Mouse (Mus musculus) kidney, embryonic 14.5 days (tissue): ENCODE measurements at regions not wholly inside any gene's neighbourhood (a gene's known extent, or its start where the extent isn't known, plus 50 kb on each side); places are given as distances from the start of the nearest gene placed in this dataset.

Experiments used
- ATAC-seq: fragments of 200-750 bp; cut with Nextera tagmentation; 2 replicates; pipeline ENCODE4 v1.8.0; 2017; ENCODE audit warnings: moderate number of reproducible peaks, mild to moderate bottlenecking, moderate TSS enrichment, moderate library complexity; ENCODE audit not compliant: low FRiP score, low TSS enrichment
- H3K27ac ChIP-seq: fragments of 300-500 bp; sonication (generic); 2 replicates; pipeline ENCODE4 v1.5.1; 2014; ENCODE audit warnings: low read depth, mild to moderate bottlenecking, low read length, moderate library complexity, mixed read lengths
- H3K27me3 ChIP-seq: fragments of 300-500 bp; sonication (generic); 2 replicates; pipeline ENCODE4 v1.6.1; 2014; ENCODE audit warnings: mild to moderate bottlenecking, low read length; ENCODE audit not compliant: control insufficient read depth, insufficient read depth
- H3K36me3 ChIP-seq: fragments of 300-500 bp; sonication (generic); 2 replicates; pipeline ENCODE4 v1.6.1; 2014; ENCODE audit warnings: low read length, mixed read lengths; ENCODE audit not compliant: control insufficient read depth, insufficient read depth
- H3K4me1 ChIP-seq: fragments of 300-500 bp; sonication (generic); 2 replicates; pipeline ENCODE4 v1.6.1; 2014; ENCODE audit warnings: low read length, mixed read lengths; ENCODE audit not compliant: control insufficient read depth, insufficient read depth
- H3K4me2 ChIP-seq: fragments of 300-500 bp; sonication (generic); replicated peaks from 2 replicates; pipeline ENCODE4 v1.6.1; 2014; ENCODE audit warnings: low read depth, mild to moderate bottlenecking, low read length
- H3K4me3 ChIP-seq: fragments of 300-500 bp; sonication (generic); 2 replicates; pipeline ENCODE4 v1.5.1; 2014; ENCODE audit warnings: mild to moderate bottlenecking, low read length
- H3K9ac ChIP-seq: fragments of 300-500 bp; sonication (generic); 2 replicates; pipeline ENCODE4 v1.6.1; 2014; ENCODE audit warnings: low read depth, mild to moderate bottlenecking, low read length, moderate library complexity
- H3K9me3 ChIP-seq: fragments of 300-500 bp; sonication (generic); 2 replicates; pipeline ENCODE4 v1.6.1; 2016; ENCODE audit warnings: low read length; ENCODE audit not compliant: control insufficient read depth
- WGBS: fragments of 180-500 bp; shearing (Covaris S2); extraction: QIAGEN DNeasy Blood & Tissue Kit; methylation state at CpG from one replicate; pipeline ENCODE4 v1.1.7; 2014; 5-methylcytosine and 5-hydroxymethylcytosine counted together

DNA sequence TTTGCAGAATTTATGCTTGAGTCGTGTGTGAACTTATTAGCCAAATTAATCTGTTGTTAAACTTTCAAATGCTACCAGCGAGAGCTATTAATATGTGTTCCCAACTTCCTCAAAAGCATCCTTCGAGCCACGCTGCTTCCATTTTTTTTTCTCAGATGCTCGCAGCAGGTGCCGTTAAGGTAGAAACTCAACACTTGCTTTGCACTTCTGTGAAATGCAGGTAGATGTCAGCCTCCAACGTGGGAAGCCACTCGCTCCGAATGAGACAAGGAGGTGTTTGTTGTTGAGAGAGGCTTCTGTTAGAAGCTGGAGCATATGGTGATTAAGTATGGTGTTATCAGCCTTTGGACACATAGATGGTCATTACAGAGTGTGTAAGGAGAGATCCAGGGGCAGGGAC is 433.1 kb upstream of the Adgrl2 start:
- no peak overlapping the region for H3K4me3 ChIP-seq
- H3K27ac ChIP-seq, result no peak overlapping the region
- WGBS, result 70% methylated on average over 9 of the region's 9 CpGs
- H3K9ac ChIP-seq, result no peak overlapping the region
- ATAC-seq, result no peak
- H3K27me3 ChIP-seq, result no peaks in the 10 kb centered on the region
- H3K9me3 ChIP-seq, result no peaks in the 10 kb centered on the region
- H3K4me1 ChIP-seq, result no peaks in the 10 kb centered on the region
- H3K36me3 ChIP-seq, result no peaks in the 10 kb centered on the region
- H3K4me2 ChIP-seq, result no peak overlapping the region

GRCm38 (mm10) chr3:149415081-149415480 is 424.7 kb upstream of the Adgrl2 start:
- no peaks in the 10 kb centered on the region for H3K36me3 ChIP-seq
- H3K4me2 ChIP-seq, result no peak overlapping the region
- H3K9me3 ChIP-seq, result no peaks in the 10 kb centered on the region
- no peak overlapping the region for H3K9ac ChIP-seq
- no peak overlapping the region for H3K27ac ChIP-seq
- H3K27me3 ChIP-seq, result no peaks in the 10 kb centered on the region
- no peak for ATAC-seq
- no peaks in the 10 kb centered on the region for H3K4me1 ChIP-seq
- no peak overlapping the region for H3K4me3 ChIP-seq
- 91% methylated on average over 4 of the region's 4 CpGs for WGBS

DNA sequence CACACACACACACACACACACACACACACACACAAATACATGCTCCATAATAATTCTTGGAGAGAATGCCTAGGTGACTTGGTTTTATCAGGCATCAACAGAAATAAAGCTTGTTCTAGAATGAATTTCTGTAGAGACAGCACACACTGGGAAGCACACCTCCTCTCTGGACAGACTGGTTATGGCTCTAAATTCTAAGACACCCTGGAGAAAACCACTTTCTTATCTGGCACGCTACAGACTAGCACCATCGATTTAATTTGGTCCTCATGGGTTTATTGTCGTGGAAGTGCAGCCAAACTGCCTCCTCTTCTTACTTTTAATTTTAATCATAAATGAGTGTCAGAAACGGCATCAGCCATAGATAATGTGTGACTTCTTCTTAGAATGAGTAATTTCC is 422.8 kb upstream of the Adgrl2 start:
- no peak overlapping the region for H3K4me2 ChIP-seq
- no peaks in the 10 kb centered on the region for H3K27me3 ChIP-seq
- H3K4me3 ChIP-seq, result no peak overlapping the region
- no peak overlapping the region for H3K9ac ChIP-seq
- no peaks in the 10 kb centered on the region for H3K36me3 ChIP-seq
- no peaks in the 10 kb centered on the region for H3K4me1 ChIP-seq
- H3K9me3 ChIP-seq, result no peaks in the 10 kb centered on the region
- no peak overlapping the region for H3K27ac ChIP-seq
- 72% methylated on average over 4 of the region's 4 CpGs for WGBS
- no peak for ATAC-seq

- Histone ChIP-seq H3K9ac (no peak overlapping the region), H3K4me3 (no peak overlapping the region), H3K27ac (no peak overlapping the region), H3K36me3 (no peaks in the 10 kb centered on the region), H3K4me2 (no peak overlapping the region), H3K4me1 (no peaks in the 10 kb centered on the region), H3K27me3 (no peaks in the 10 kb centered on the region), H3K9me3 (no peaks in the 10 kb centered on the region)
- no peak for ATAC-seq
- WGBS, result 93% methylated on average over 2 of the region's 2 CpGs
Observed at GRCm38 (mm10) chr3:149410518-149410917, 420.2 kb upstream of the Adgrl2 start.

- H3K4me1 ChIP-seq, result no peaks in the 10 kb centered on the region
- ATAC-seq, result no peak
- no peaks in the 10 kb centered on the region for H3K27me3 ChIP-seq
- H3K9me3 ChIP-seq, result no peaks in the 10 kb centered on the region
- H3K4me3 ChIP-seq, result no peak overlapping the region
- no peak overlapping the region for H3K4me2 ChIP-seq
- no peak overlapping the region for H3K27ac ChIP-seq
- WGBS, result 91% methylated on average over 3 of the region's 3 CpGs
- H3K36me3 ChIP-seq, result no peaks in the 10 kb centered on the region
- no peak overlapping the region for H3K9ac ChIP-seq
Observed at GRCm38 (mm10) chr3:149408858-149409257, 418.5 kb upstream of the Adgrl2 start.

DNA sequence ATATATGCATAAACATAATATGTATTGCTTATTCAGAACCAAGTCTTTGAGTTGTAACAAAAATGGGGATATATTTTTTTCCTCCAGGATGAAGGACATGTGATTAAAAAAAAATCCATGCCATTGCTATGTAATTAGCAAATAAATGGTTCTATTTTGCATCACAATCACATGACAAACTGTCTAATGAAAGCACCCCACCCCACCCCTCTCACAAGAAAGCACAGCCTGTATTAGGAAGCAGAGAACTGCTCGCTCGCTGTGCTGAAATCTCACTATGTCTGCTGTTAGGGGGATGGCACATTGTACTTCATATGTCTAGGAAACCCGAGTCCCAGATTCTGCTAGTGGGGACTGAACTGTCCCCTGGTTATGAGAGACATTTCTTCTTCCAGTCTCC is 415.5 kb upstream of the Adgrl2 start:
- Histone ChIP-seq H3K4me3 (no peak overlapping the region), H3K9ac (no peak overlapping the region), H3K4me2 (no peak overlapping the region), H3K4me1 (no peaks in the 10 kb centered on the region), H3K36me3 (no peaks in the 10 kb centered on the region), H3K27me3 (no peaks in the 10 kb centered on the region), H3K27ac (no peak overlapping the region), H3K9me3 (no peaks in the 10 kb centered on the region)
- WGBS, result 74% methylated on average over 3 of the region's 3 CpGs
- ATAC-seq, result no peak

GRCm38 (mm10) chr3:149404691-149405090 is 414.3 kb upstream of the Adgrl2 start:
- no peak overlapping the region for H3K9ac ChIP-seq
- ATAC-seq, result no peak
- no peaks in the 10 kb centered on the region for H3K4me1 ChIP-seq
- no peaks in the 10 kb centered on the region for H3K9me3 ChIP-seq
- H3K4me2 ChIP-seq, result no peak overlapping the region
- no peak overlapping the region for H3K4me3 ChIP-seq
- 89% methylated on average over 14 of the region's 14 CpGs for WGBS
- H3K27ac ChIP-seq, result no peak overlapping the region
- H3K36me3 ChIP-seq, result no peaks in the 10 kb centered on the region
- H3K27me3 ChIP-seq, result no peaks in the 10 kb centered on the region

GRCm38 (mm10) chr3:149402496-149402895 is 412.1 kb upstream of the Adgrl2 start:
- no peak for ATAC-seq
- Histone ChIP-seq H3K9ac (no peak overlapping the region), H3K27me3 (no peaks in the 10 kb centered on the region), H3K4me3 (no peak overlapping the region), H3K36me3 (no peaks in the 10 kb centered on the region), H3K4me2 (no peak overlapping the region), H3K9me3 (no peaks in the 10 kb centered on the region), H3K27ac (no peak overlapping the region), H3K4me1 (no peaks in the 10 kb centered on the region)
- 78% methylated on average over 9 of the region's 9 CpGs for WGBS

GRCm38 (mm10) chr3:149395082-149395481 is 404.7 kb upstream of the Adgrl2 start:
- no peaks in the 10 kb centered on the region for H3K4me1 ChIP-seq
- 33% methylated on average over 4 of the region's 4 CpGs for WGBS
- H3K9me3 ChIP-seq, result no peaks in the 10 kb centered on the region
- H3K9ac ChIP-seq, result no peak overlapping the region
- H3K4me2 ChIP-seq, result no peak overlapping the region
- H3K27me3 ChIP-seq, result no peaks in the 10 kb centered on the region
- ATAC-seq, result peak; percentile 73; the same call in 1 of the 2 replicates
- no peak overlapping the region for H3K27ac ChIP-seq
- no peak overlapping the region for H3K4me3 ChIP-seq
- H3K36me3 ChIP-seq, result no peaks in the 10 kb centered on the region
